ENCODE assay signal across 17 mouse cellular contexts in the genomic region with DNA sequence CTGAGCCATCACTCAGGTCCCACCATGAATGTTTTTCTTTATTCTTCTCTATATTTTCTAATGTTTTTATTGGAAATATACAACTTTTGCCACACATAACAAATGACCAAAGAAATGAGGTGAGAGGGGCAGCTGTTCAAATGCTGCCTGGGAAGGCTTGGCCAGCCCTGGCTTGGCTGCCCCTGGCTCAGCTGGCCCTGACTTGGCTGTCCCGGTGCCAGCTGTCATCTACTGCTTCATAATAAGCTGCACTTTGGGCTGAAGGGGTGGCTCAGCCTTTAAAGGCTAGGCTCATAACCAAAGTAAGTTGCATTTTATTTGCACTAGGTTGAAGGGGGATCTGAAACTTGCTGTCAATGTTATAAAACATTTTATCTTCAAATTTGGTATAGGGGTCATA. TPM values are rescaled to one million over a fixed set of nuclear protein-coding genes. Genes with fewer than 3 reads are reported as not detected.
DNase-seq lines count a peak whose midpoint lies in the region; ATAC-seq and TF ChIP-seq lines count a peak whose summit lies in the region.
"Had no signal": no experiment of that assay in that cellular context is flagged by ENCODE, and none has a peak within 500 bp of the region (broad histone marks: within the 10 kb centered on the region; RNA-seq: fewer than 3 reads in every experiment).

No protein-coding gene starts in this region.

- whole genome bisulfite sequencing in forebrain, embryonic 13.5 days = 88% methylated on average over 1 of the region's 1 CpGs

- H3K27ac ChIP-seq in forebrain, embryonic 13.5 days = no peak overlapping the region
- H3K27ac ChIP-seq: embryonic facial prominence, embryonic 13.5 days had no signal

- ATAC-seq in forebrain, embryonic 13.5 days = no peak
- ATAC-seq: CD4-positive, CD25-positive, alpha-beta regulatory T cell, adult 4 months; forebrain, embryonic 14.5 days had no signal

- no peak overlapping the region for H3K9ac ChIP-seq in forebrain, embryonic 13.5 days
- H3K9ac ChIP-seq: embryonic facial prominence, embryonic 13.5 days had no signal

- H3ac ChIP-seq in myocyte (ENCODE audit: control insufficient read depth, insufficient read length) = no peak overlapping the region

- peaks cover 20% of the 10 kb centered on the region for H3K79me2 ChIP-seq in myocyte (ENCODE audit: control insufficient read depth, insufficient read depth)

- intact Hi-C loops in heart, postnatal 25 days (cut with DNase I) = no loop called here
- intact Hi-C loops in gastrocnemius, postnatal 14 days (cut with DNase I; ENCODE audit: low total_unique reads) = no loop called here

- no peaks in the 10 kb centered on the region for H3K9me3 ChIP-seq in forebrain, embryonic 13.5 days (replicated peaks)
- H3K9me3 ChIP-seq: embryonic facial prominence, embryonic 13.5 days had no signal

- peaks cover 22% of the 10 kb centered on the region for H3K4me1 ChIP-seq in forebrain, embryonic 13.5 days

- H3K36me3 ChIP-seq in myocyte (ENCODE audit: control insufficient read depth, insufficient read depth) = no peaks in the 10 kb centered on the region
- no peaks in the 10 kb centered on the region for H3K36me3 ChIP-seq in forebrain, embryonic 13.5 days (ENCODE audit: poor library complexity, severe bottlenecking)
- H3K36me3 ChIP-seq: embryonic facial prominence, embryonic 13.5 days had no signal

- peak; percentile 49 to 51 for DNase-seq in heart, adult 18-20 months
- no peak for DNase-seq in heart, postnatal 25 days (ENCODE audit: low spot score)
- peak; percentile 40 for DNase-seq in lung, postnatal 10 days
- no peak for DNase-seq in lung, postnatal 25 days (ENCODE audit: low spot score)
- peak; percentile 54 for DNase-seq in gastrocnemius, postnatal 14 days
- DNase-seq in retina, embryonic 14.5 days (ENCODE audit: low spot score) = no peak
- DNase-seq: cerebellum, adult 9-11 months had no signal

- no peak for TF ChIP-seq POLR2A in myocyte (IDR thresholded peaks at IDR 0.05; ENCODE audit: insufficient read length, low read depth)

- H3K4me2 ChIP-seq in myocyte (ENCODE audit: low read depth) = no peak overlapping the region
- H3K4me2 ChIP-seq in forebrain, embryonic 13.5 days = no peak overlapping the region
- H3K4me2 ChIP-seq: embryonic facial prominence, embryonic 13.5 days had no signal

- H3K27me3 ChIP-seq in myocyte (ENCODE audit: control insufficient read depth, insufficient read depth, insufficient read length) = no peaks in the 10 kb centered on the region
- H3K27me3 ChIP-seq in forebrain, embryonic 13.5 days = no peaks in the 10 kb centered on the region
- H3K27me3 ChIP-seq: embryonic facial prominence, embryonic 13.5 days had no signal

- no peak overlapping the region for H3K4me3 ChIP-seq in myocyte
- no peak overlapping the region for H3K4me3 ChIP-seq in forebrain, embryonic 13.5 days
- H3K4me3 ChIP-seq: embryonic facial prominence, embryonic 13.5 days had no signal

TF ChIP-seq in myocyte, 11 proteins besides CTCF, POLR2A, EP300 and RAD21:
- TF ChIP-seq TCF3 (IDR thresholded peaks at IDR 0.05; ENCODE audit: insufficient read length, low read depth) (peak; percentile 62), E2F4 (IDR thresholded peaks at IDR 0.05; ENCODE audit: insufficient read depth) (no peak), MYOG (IDR thresholded peaks at IDR 0.05; ENCODE audit: control insufficient read depth in 1 of 3, insufficient read depth in 1 of 3, insufficient read length in 2 of 3, low read depth in 2 of 3) (peak; percentile 86 to 96 (median 87)), MYOD1 (IDR thresholded peaks at IDR 0.05; ENCODE audit: control insufficient read depth in 1 of 3, insufficient read length in 2 of 3, low read depth in 2 of 3) (peak in 2 of 3 experiments; percentile 74 to 90)
TF ChIP-seq in myocyte: peak in this region for 3.

RNA-seq across cellular contexts. Expression of a gene that starts 2.9 kb away (rescaled TPM):
- total RNA-seq in heart, adult 18-20 months (2021) = 100 to 1,000 TPM; 127 to 135 TPM
- total RNA-seq in heart, postnatal 25 days (2021) = 10 to 100 TPM; 89.2 to 90.0 TPM
- 10 to 100 TPM; 75.2 to 93.8 TPM for total RNA-seq in gastrocnemius, postnatal 14 days (2021)
- 133 TPM for polyA plus RNA-seq in myocyte (2012; fragmentation: generic; extraction: Trizol)
- polyA plus RNA-seq in forebrain, embryonic 13.5 days (2015; fragmentation: Nextera tagmentation; extraction: Ambion mirVana) = 103 and 110 TPM in 2 replicates

RNA-seq across cellular contexts. Expression of a gene that starts 2.9 kb away (rescaled TPM):
- under 1 TPM; 0.42 to 0.64 TPM for total RNA-seq in heart, adult 18-20 months (2021)
- 1 to 10 TPM; 1.9 to 2.5 TPM for total RNA-seq in heart, postnatal 25 days (2021)
- total RNA-seq in gastrocnemius, postnatal 14 days (2021) = not detected
- polyA plus RNA-seq in myocyte (2012; fragmentation: generic; extraction: Trizol) = 0.10 TPM
- polyA plus RNA-seq in forebrain, embryonic 13.5 days (2015; fragmentation: Nextera tagmentation; extraction: Ambion mirVana) = not detected in 2 replicates
- total RNA-seq: midbrain, postnatal 0 days; neutrophil, adult 5-6 weeks had no signal
- polyA plus RNA-seq: CD4-positive, CD25-positive, alpha-beta regulatory T cell, adult 4 months; gonadal fat pad, adult 2 months; limb, embryonic 11.5 days; midbrain, postnatal 0 days; stomach, embryonic 14.5 days had no signal

RNA-seq across cellular contexts. Expression of a gene that starts 43.8 kb away (rescaled TPM):
- 1 to 10 TPM in 1 of 2 experiments, not detected in 1; 1.7 TPM for total RNA-seq in heart, adult 18-20 months (2021)
- total RNA-seq in heart, postnatal 25 days (2021) = 1 to 10 TPM; 1.4 to 2.0 TPM
- total RNA-seq in gastrocnemius, postnatal 14 days (2021) = 10 to 100 TPM in 1 of 2 experiments, 1 to 10 TPM in 1; 9.6 to 24.2 TPM
- polyA plus RNA-seq in myocyte (2012; fragmentation: generic; extraction: Trizol) = not detected
- polyA plus RNA-seq in forebrain, embryonic 13.5 days (2015; fragmentation: Nextera tagmentation; extraction: Ambion mirVana) = 7.3 and 7.7 TPM in 2 replicates

RNA-seq across cellular contexts. Expression of a gene that starts 47.3 kb away (rescaled TPM):
- total RNA-seq in heart, adult 18-20 months (2021) = not detected
- not detected for total RNA-seq in heart, postnatal 25 days (2021)
- not detected for total RNA-seq in gastrocnemius, postnatal 14 days (2021)
- 0.01 TPM for polyA plus RNA-seq in myocyte (2012; fragmentation: generic; extraction: Trizol)
- polyA plus RNA-seq in forebrain, embryonic 13.5 days (2015; fragmentation: Nextera tagmentation; extraction: Ambion mirVana) = not detected in 2 replicates
- total RNA-seq: midbrain, postnatal 0 days; neutrophil, adult 5-6 weeks had no signal
- polyA plus RNA-seq: CD4-positive, CD25-positive, alpha-beta regulatory T cell, adult 4 months; embryonic facial prominence, embryonic 13.5 days; forebrain, embryonic 14.5 days; limb, embryonic 11.5 days; midbrain, postnatal 0 days; stomach, embryonic 14.5 days had no signal

Comparison
In these comparisons a context has a peak if more than half of its experiments do, and no peak if none do; other contexts are left out.
1. DNase-seq: peak in heart, adult 18-20 months (2 of 2), lung, postnatal 10 days (single experiment) and gastrocnemius, postnatal 14 days (single experiment); none in heart, postnatal 25 days (single experiment), lung, postnatal 25 days (single experiment) and retina, embryonic 14.5 days (single experiment).